Mouse (Mus musculus) MEL (cell line): ENCODE data around the gene Hectd4. TPM values are rescaled to one million over a fixed set of nuclear protein-coding genes. Genes with fewer than 3 reads are reported as not detected.
A peak's percentile ranks its signal among the peaks of the same experiment; 100 is the strongest.

ENCODE experiments used
- DNase-seq: peaks from one replicate; pipeline ENCODE4 v3.0.0; 2011; ENCODE audit warnings: low read depth, low spot score
- H3K27ac ChIP-seq: 2 replicates; pipeline ENCODE4 v1.5.1; 2012; ENCODE audit warnings: low read depth, mild to moderate bottlenecking, control low read depth, low read length, moderate library complexity; ENCODE audit not compliant: control insufficient read depth
- H3K27me3 ChIP-seq, 2 experiments: fragments of 150-350 bp in 1 of 2; sonication (generic) in 1 of 2; 2 replicates each; pipeline ENCODE4 v1.6.1; 2012; ENCODE audit warnings: low read length in 2 of 2, mild to moderate bottlenecking in 2 of 2, improper control_type of control experiment in 1 of 2, moderate library complexity in 1 of 2; ENCODE audit not compliant: insufficient read depth in 2 of 2, control insufficient read depth in 1 of 2
- H3K36me3 ChIP-seq, 2 experiments: 2 replicates each; pipeline ENCODE4 v1.6.1; 2012 to 2014; ENCODE audit warnings: low read length in 2 of 2, improper control_type of control experiment in 1 of 2, inconsistent platforms in 1 of 2, mild to moderate bottlenecking in 1 of 2; ENCODE audit not compliant: insufficient read depth in 2 of 2, control insufficient read depth in 1 of 2
- H3K4me1 ChIP-seq, 2 experiments: fragments of 150-350 bp in 1 of 2; sonication (generic) in 1 of 2; 2 replicates each; pipeline ENCODE4 v1.6.1; 2012; ENCODE audit warnings: low read length in 2 of 2, improper control_type of control experiment in 1 of 2, mild to moderate bottlenecking in 1 of 2; ENCODE audit not compliant: insufficient read depth in 2 of 2, control insufficient read depth in 1 of 2
- H3K4me3 ChIP-seq, 2 experiments: fragments of 150-350 bp in 1 of 2; sonication (generic) in 1 of 2; 2 replicates each; pipeline ENCODE4 v1.5.1; 2012; ENCODE audit warnings: low read depth in 2 of 2, low read length in 2 of 2, mild to moderate bottlenecking in 2 of 2, moderate library complexity in 2 of 2, control low read depth in 1 of 2, improper control_type of control experiment in 1 of 2; ENCODE audit not compliant: control insufficient read depth in 1 of 2, insufficient read depth in 1 of 2
- H3K79me2 ChIP-seq: 2 replicates; pipeline ENCODE4 v1.6.1; 2012; ENCODE audit warnings: mild to moderate bottlenecking, low read length, moderate library complexity; ENCODE audit not compliant: control insufficient read depth, poor library complexity, insufficient read depth
- H3K9ac ChIP-seq: 2 replicates; pipeline ENCODE4 v1.6.1; 2012; ENCODE audit warnings: low read depth, mild to moderate bottlenecking, control low read depth, low read length, moderate library complexity; ENCODE audit not compliant: control insufficient read depth, poor library complexity, severe bottlenecking
- H3K9me3 ChIP-seq: fragments of 150-350 bp; sonication (generic); replicated peaks from 2 replicates; pipeline ENCODE4 v1.6.1; 2012; ENCODE audit warnings: mild to moderate bottlenecking, low read length, improper control_type of control experiment, moderate library complexity; ENCODE audit not compliant: insufficient read depth
- BHLHE40 ChIP-seq: IDR thresholded peaks from 2 replicates; pipeline ENCODE4 v1.6.1; 2012; ENCODE audit warnings: low read depth, mild to moderate bottlenecking, inconsistent platforms, low read length, improper control_type of control experiment, borderline replicate concordance
- CHD2 ChIP-seq: IDR thresholded peaks from 2 replicates; pipeline ENCODE4 v1.6.1; 2011; ENCODE audit warnings: low read length, improper control_type of control experiment
- CTCF ChIP-seq, 3 experiments: IDR thresholded peaks in 2 of 3; conservative IDR thresholded peaks in 1 of 3; 2 replicates each; pipeline ENCODE4 v1.5.1; 2011 to 2012; ENCODE audit warnings: low read length in 3 of 3, low read depth in 2 of 3, mild to moderate bottlenecking in 2 of 3, improper control_type of control experiment in 1 of 3, inconsistent platforms in 1 of 3, mixed read lengths in 1 of 3, moderate library complexity in 1 of 3; ENCODE audit not compliant: control insufficient read depth in 1 of 3, insufficient read depth in 1 of 3, poor library complexity in 1 of 3, severe bottlenecking in 1 of 3
- E2F4 ChIP-seq: IDR thresholded peaks from 2 replicates; pipeline ENCODE4 v1.6.1; 2011; ENCODE audit warnings: low read depth, low read length, improper control_type of control experiment, borderline replicate concordance
- ELF1 ChIP-seq: IDR thresholded peaks from 2 replicates; pipeline ENCODE4 v1.6.1; 2014; ENCODE audit warnings: low read depth, mild to moderate bottlenecking, inconsistent platforms, low read length, improper control_type of control experiment, moderate library complexity
- GATA1 ChIP-seq: IDR thresholded peaks from 2 replicates; pipeline ENCODE4 v1.6.1; 2011; ENCODE audit warnings: low read depth, low read length, improper control_type of control experiment
- HCFC1 ChIP-seq: IDR thresholded peaks from 2 replicates; pipeline ENCODE4 v1.6.1; 2012; ENCODE audit warnings: low read depth, mild to moderate bottlenecking, inconsistent platforms, low read length, improper control_type of control experiment, moderate library complexity
- KAT2A ChIP-seq: conservative IDR thresholded peaks from 2 replicates; pipeline ENCODE4 v1.6.1; 2012; ENCODE audit warnings: low read depth, low read length, improper control_type of control experiment, inconsistent platforms
- MAX ChIP-seq: IDR thresholded peaks from 2 replicates; pipeline ENCODE4 v1.6.1; 2011; ENCODE audit warnings: low read length, improper control_type of control experiment
- MXI1 ChIP-seq: IDR thresholded peaks from 2 replicates; pipeline ENCODE4 v1.6.1; 2011; ENCODE audit warnings: mild to moderate bottlenecking, low read depth, low read length, improper control_type of control experiment
- MYC ChIP-seq: IDR thresholded peaks from 2 replicates; pipeline ENCODE4 v1.6.1; 2011; ENCODE audit warnings: low read depth, mild to moderate bottlenecking, low read length, improper control_type of control experiment, moderate library complexity
- NELFE ChIP-seq: IDR thresholded peaks from 2 replicates; pipeline ENCODE4 v1.6.1; 2011; ENCODE audit warnings: low read depth, low read length, improper control_type of control experiment
- RAD21 ChIP-seq: IDR thresholded peaks from 2 replicates; pipeline ENCODE4 v1.6.1; 2011; ENCODE audit warnings: mild to moderate bottlenecking, low read depth, low read length, improper control_type of control experiment
- RCOR1 ChIP-seq: IDR thresholded peaks from 2 replicates; pipeline ENCODE4 v1.6.1; 2012; ENCODE audit warnings: low read depth, mild to moderate bottlenecking, inconsistent platforms, low read length, improper control_type of control experiment
- SIN3A ChIP-seq: IDR thresholded peaks from 2 replicates; pipeline ENCODE4 v1.6.1; 2012; ENCODE audit warnings: low read length, improper control_type of control experiment, inconsistent platforms
- SMC3 ChIP-seq: IDR thresholded peaks from 2 replicates; pipeline ENCODE4 v1.6.1; 2011; ENCODE audit warnings: low read depth, low read length, improper control_type of control experiment
- TAL1 ChIP-seq: IDR thresholded peaks from 2 replicates; pipeline ENCODE4 v1.6.1; 2012; ENCODE audit warnings: mild to moderate bottlenecking, inconsistent platforms, low read length, moderate library complexity, mixed read lengths
- TBP ChIP-seq: IDR thresholded peaks from 2 replicates; pipeline ENCODE4 v1.8.0; 2011; ENCODE audit warnings: low read depth, low read length, improper control_type of control experiment
- TCF12 ChIP-seq: IDR thresholded peaks from 2 replicates; pipeline ENCODE4 v1.6.1; 2014; ENCODE audit warnings: low read depth, mild to moderate bottlenecking, inconsistent platforms, low read length, improper control_type of control experiment, moderate library complexity
- UBTF ChIP-seq: IDR thresholded peaks from 2 replicates; pipeline ENCODE4 v1.6.1; 2012; ENCODE audit warnings: low read depth, mild to moderate bottlenecking, inconsistent platforms, low read length, improper control_type of control experiment, moderate library complexity, borderline replicate concordance; ENCODE audit not compliant: insufficient read depth
- USF1 ChIP-seq: IDR thresholded peaks from 2 replicates; pipeline ENCODE4 v1.6.1; 2014; ENCODE audit warnings: low read depth, mild to moderate bottlenecking, inconsistent platforms, low read length, improper control_type of control experiment, moderate library complexity
- ZC3H11A ChIP-seq: IDR thresholded peaks from 2 replicates; pipeline ENCODE4 v1.6.1; 2012; ENCODE audit warnings: low read depth, mild to moderate bottlenecking, inconsistent platforms, low read length, improper control_type of control experiment
- polyA plus RNA-seq, 2 experiments: library from polyadenylated mRNA; stranded (reverse) in 1 of 2; unstranded in 1 of 2; fragments of >175 nt in 1 of 2; fragments of >200 nt in 1 of 2; gene quantifications; 2 replicates each; pipeline versions ENCODE4 v1.2.1 to v1.2.4; 2012; ENCODE audit warnings: low replicate concordance in 2 of 2, low read depth in 1 of 2; ENCODE audit not compliant: insufficient read length in 2 of 2, insufficient read depth in 1 of 2, missing spikeins in 1 of 2
- total RNA-seq: library from RNA; depleted of rRNA; stranded (reverse); fragments of 300-350 nt; gene quantifications from 2 replicates; pipeline ENCODE4 v1.2.3, GENCODE M21; 2012

The Hectd4 gene
- total and polyA plus RNA-seq, 3 experiments, result 7.0 to 10.8 TPM; not detected in 1

- no peaks in the 10 kb centered on the region for H3K9me3 ChIP-seq
- H3K27ac ChIP-seq, result peak overlapping the region; percentile 7; the same call in 1 of the 2 replicates
- peaks cover 7% of the 10 kb centered on the region; the same call in 1 of the 2 replicates for H3K79me2 ChIP-seq
- H3K9ac ChIP-seq, result no peak overlapping the region
- peak; percentile 52 for DNase-seq
- H3K36me3 ChIP-seq, result peaks cover 0 to 8% of the 10 kb centered on the region in 2 experiments; a peak in 3 of 4 replicates
- peaks cover 11% of the 10 kb centered on the region in 2 experiments for H3K4me1 ChIP-seq
- no peak overlapping the region for H3K4me3 ChIP-seq
- TF ChIP-seq GATA1 (no peak), TBP (0 out of 2 replicates have a peak, but pooled peaks have one; percentile 26), HCFC1 (no peak)
- no peaks in the 10 kb centered on the region for H3K27me3 ChIP-seq
These were observed 29.7 kb downstream of the Hectd4 start for GRCm38 (mm10) chr5:121249693-121250092.

- H3K79me2 ChIP-seq, result no peaks in the 10 kb centered on the region; the same call in 1 of the 2 replicates
- H3K27me3 ChIP-seq, result no peaks in the 10 kb centered on the region
- H3K9ac ChIP-seq, result no peak overlapping the region
- H3K4me3 ChIP-seq, result no peak overlapping the region
- peaks cover 3 to 4% of the 10 kb centered on the region in 2 experiments; a peak in 3 of 4 replicates for H3K36me3 ChIP-seq
- DNase-seq, result no peak
- H3K27ac ChIP-seq, result no peak overlapping the region
- peaks cover 4 to 11% of the 10 kb centered on the region in 2 experiments; a peak in 3 of 4 replicates for H3K4me1 ChIP-seq
- TF ChIP-seq RCOR1, result no peak
- no peak for TF ChIP-seq ELF1
- TF ChIP-seq SIN3A, result no peak
- TF ChIP-seq TBP, result no peak
- no peak for TF ChIP-seq MAX
- no peak for TF ChIP-seq UBTF
- TF ChIP-seq CHD2, result no peak
- no peak for TF ChIP-seq E2F4
- no peak for TF ChIP-seq TAL1
- TF ChIP-seq MYC, result no peak
- no peak for TF ChIP-seq KAT2A
- no peak for TF ChIP-seq SMC3
- H3K9me3 ChIP-seq, result no peaks in the 10 kb centered on the region
These were observed 31.8 kb downstream of the Hectd4 start for GRCm38 (mm10) chr5:121251813-121252212.

- Histone ChIP-seq H3K27ac (no peak overlapping the region), H3K27me3 (no peaks in the 10 kb centered on the region), H3K36me3 (peaks cover 3 to 4% of the 10 kb centered on the region in 2 experiments; a peak in 3 of 4 replicates), H3K9me3 (no peaks in the 10 kb centered on the region), H3K4me1 (peaks cover 4% of the 10 kb centered on the region in 2 experiments; a peak in 3 of 4 replicates), H3K79me2 (no peaks in the 10 kb centered on the region), H3K4me3 (no peak overlapping the region), H3K9ac (no peak overlapping the region)
- DNase-seq, result no peak
- no peak for TF ChIP-seq BHLHE40
- no peak for TF ChIP-seq USF1
- TF ChIP-seq RAD21, result no peak
- no peak for TF ChIP-seq MXI1
- TF ChIP-seq TBP, result no peak
- TF ChIP-seq UBTF, result no peak
- TF ChIP-seq NELFE, result no peak
- no peak for TF ChIP-seq MYC
- TF ChIP-seq TCF12, result no peak
- TF ChIP-seq CTCF (IDR thresholded peaks at IDR 0.05 in 2 of 3, conservative IDR thresholded peaks at IDR 0.05 in 1 of 3; ENCODE audit: control insufficient read depth in 1 of 3, insufficient read depth in 1 of 3, low read depth in 2 of 3, low read length in 3 of 3, poor library complexity in 1 of 3, severe bottlenecking in 1 of 3), result no peak
- TF ChIP-seq ZC3H11A, result no peak
These were observed 33.9 kb downstream of the Hectd4 start for GRCm38 (mm10) chr5:121253816-121254497.
